ENCODE assay signal across 8 mouse cellular contexts in the genomic region with DNA sequence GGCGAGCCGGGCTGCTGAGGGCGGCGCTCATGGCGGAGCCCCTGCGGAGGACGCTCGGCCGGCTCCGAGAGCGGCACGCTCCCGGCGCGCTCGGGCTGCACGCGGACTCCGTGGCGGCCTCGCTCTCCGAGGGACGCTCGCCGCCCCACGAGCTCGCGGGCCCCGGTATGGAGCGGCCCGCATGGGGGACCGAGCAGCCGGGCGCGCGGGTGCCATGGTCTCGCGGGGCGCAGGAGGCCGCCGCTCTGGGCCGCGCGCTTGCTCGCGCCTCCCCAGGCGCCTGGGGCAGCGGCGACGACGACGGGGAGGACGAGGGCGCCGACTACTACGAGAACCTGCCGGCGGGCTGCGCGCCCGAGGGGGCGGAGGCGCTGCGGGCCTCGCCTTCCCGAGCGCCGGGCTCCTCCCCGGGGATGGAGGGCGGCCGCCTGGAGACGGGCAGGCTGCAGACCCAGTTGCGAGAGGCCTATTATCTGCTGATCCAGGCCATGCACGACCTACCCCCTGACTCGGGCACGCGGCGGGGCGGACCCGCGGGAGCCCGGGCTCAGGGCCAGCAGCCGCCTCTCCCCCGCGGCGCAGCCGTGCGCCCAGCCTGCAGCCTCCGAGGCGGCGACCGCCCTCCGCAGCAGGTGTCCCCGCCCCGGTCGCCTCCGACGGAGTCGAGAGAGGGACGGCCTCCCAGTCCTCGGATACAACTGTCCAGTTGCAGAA. TPM values are rescaled to one million over a fixed set of nuclear protein-coding genes. Genes with fewer than 3 reads are reported as not detected.
DNase-seq lines count a peak whose midpoint lies in the region; ATAC-seq and TF ChIP-seq lines count a peak whose summit lies in the region.

No protein-coding gene starts in this region.

- H3K27me3 ChIP-seq in forebrain, embryonic 12.5 days: peaks cover 18% of the 10 kb centered on the region
- no peaks in the 10 kb centered on the region for H3K27me3 ChIP-seq in heart, embryonic 16.5 days (ENCODE audit: control insufficient read depth, insufficient read depth, low read length)
- peaks cover 55% of the 10 kb centered on the region for H3K27me3 ChIP-seq in liver, embryonic 15.5 days
- H3K27me3 ChIP-seq in neural tube, embryonic 13.5 days: peaks cover 48% of the 10 kb centered on the region
- no peaks in the 10 kb centered on the region; the same call in 1 of the 2 replicates for H3K27me3 ChIP-seq in thymus, adult 2 months (ENCODE audit: control insufficient read depth, insufficient read depth, low read length)

- peak overlapping the region; percentile 72 for H3K9ac ChIP-seq in forebrain, embryonic 12.5 days
- peak overlapping the region; percentile 94 for H3K9ac ChIP-seq in heart, embryonic 16.5 days (ENCODE audit: low read length)
- peak overlapping the region; percentile 45; the same call in 1 of the 2 replicates for H3K9ac ChIP-seq in liver, embryonic 15.5 days
- peak overlapping the region; percentile 79 for H3K9ac ChIP-seq in neural tube, embryonic 13.5 days

- H3K4me3 ChIP-seq in forebrain, embryonic 12.5 days (replicated peaks): peak overlapping the region; percentile 74
- peak overlapping the region; percentile 92 for H3K4me3 ChIP-seq in heart, embryonic 16.5 days (ENCODE audit: low read length)
- peak overlapping the region; percentile 59 for H3K4me3 ChIP-seq in liver, embryonic 15.5 days (replicated peaks)
- H3K4me3 ChIP-seq in neural tube, embryonic 13.5 days: peak overlapping the region; percentile 68
- H3K4me3 ChIP-seq in thymus, adult 2 months (ENCODE audit: control insufficient read depth, insufficient read depth, low read length): peak overlapping the region; percentile 67

- DNase-seq in CD4-positive helper T cell, adult 2 months (ENCODE audit: low read depth, low spot score): peak; percentile 24
- DNase-seq in adrenal gland, postnatal 4 days (ENCODE audit: low spot score in 2 of 2): peak; percentile 64 to 69
- DNase-seq in kidney, postnatal 14 days: peak; percentile 94
- DNase-seq in thymus, adult 2 months: peak; percentile 48

- H3K36me3 ChIP-seq in forebrain, embryonic 12.5 days (replicated peaks): no peaks in the 10 kb centered on the region
- H3K36me3 ChIP-seq in heart, embryonic 16.5 days (ENCODE audit: control insufficient read depth, insufficient read depth): no peaks in the 10 kb centered on the region
- no peaks in the 10 kb centered on the region for H3K36me3 ChIP-seq in liver, embryonic 15.5 days (replicated peaks)
- H3K36me3 ChIP-seq in neural tube, embryonic 13.5 days: no peaks in the 10 kb centered on the region
- H3K36me3 ChIP-seq in thymus, adult 2 months (ENCODE audit: control insufficient read depth, insufficient read depth, low read length): no peaks in the 10 kb centered on the region

- no peaks in the 10 kb centered on the region for H3K9me3 ChIP-seq in forebrain, embryonic 12.5 days
- peaks cover 3% of the 10 kb centered on the region; the same call in 1 of the 2 replicates for H3K9me3 ChIP-seq in heart, embryonic 16.5 days (replicated peaks; ENCODE audit: control insufficient read depth, low read length)
- H3K9me3 ChIP-seq in liver, embryonic 15.5 days (replicated peaks): no peaks in the 10 kb centered on the region
- H3K9me3 ChIP-seq in neural tube, embryonic 13.5 days: no peaks in the 10 kb centered on the region

- ATAC-seq in forebrain, embryonic 12.5 days (ENCODE audit: low FRiP score): peak; percentile 77
- peak; percentile 90 for ATAC-seq in heart, embryonic 16.5 days (replicated peaks; ENCODE audit: extremely low read depth, insufficient read depth, low FRiP score)
- peak; percentile 84 for ATAC-seq in liver, embryonic 15.5 days (ENCODE audit: insufficient read depth)
- ATAC-seq in neural tube, embryonic 13.5 days (ENCODE audit: low read depth): peak; percentile 77

- peak overlapping the region; percentile 68; the same call in 1 of the 2 replicates for H3K27ac ChIP-seq in forebrain, embryonic 12.5 days
- H3K27ac ChIP-seq in heart, embryonic 16.5 days (ENCODE audit: low read length): peak overlapping the region; percentile 100
- H3K27ac ChIP-seq in liver, embryonic 15.5 days (replicated peaks): peak overlapping the region; percentile 85
- 0 out of 2 replicates have a peak overlapping the region, but pooled peaks have one; percentile 46 for H3K27ac ChIP-seq in neural tube, embryonic 13.5 days (replicated peaks)
- no peak overlapping the region for H3K27ac ChIP-seq in thymus, adult 2 months (ENCODE audit: control insufficient read depth, insufficient read depth, low read length)

- H3K4me2 ChIP-seq in forebrain, embryonic 12.5 days: peak overlapping the region; percentile 84
- peak overlapping the region; percentile 78 for H3K4me2 ChIP-seq in heart, embryonic 16.5 days (ENCODE audit: low read depth, low read length)
- H3K4me2 ChIP-seq in liver, embryonic 15.5 days: peak overlapping the region; percentile 73
- H3K4me2 ChIP-seq in neural tube, embryonic 13.5 days: peak overlapping the region; percentile 79

- peak; percentile 6; the same call in 1 of the 2 replicates for TF ChIP-seq POLR2A in thymus, adult 2 months (IDR thresholded peaks at IDR 0.05; ENCODE audit: control insufficient read depth, extremely low read depth, insufficient read depth, low read length, poor library complexity)

- TF ChIP-seq CTCF in thymus, adult 2 months (IDR thresholded peaks at IDR 0.05; ENCODE audit: borderline replicate concordance, control insufficient read depth, extremely low read depth, insufficient read depth, low read length, poor library complexity): no peak

- WGBS in forebrain, embryonic 12.5 days: under 1% methylated on average over 85 of the region's 101 CpGs
- WGBS in heart, embryonic 16.5 days: under 1% methylated on average over 86 of the region's 101 CpGs
- under 1% methylated on average over 93 of the region's 101 CpGs for WGBS in liver, embryonic 15.5 days (ENCODE audit: insufficient replicate concordance)
- under 1% methylated on average over 64 of the region's 101 CpGs for WGBS in neural tube, embryonic 13.5 days
- under 1% methylated on average over 100 of the region's 101 CpGs for WGBS in thymus, adult 2 months

- peaks cover 24% of the 10 kb centered on the region for H3K4me1 ChIP-seq in forebrain, embryonic 12.5 days
- H3K4me1 ChIP-seq in heart, embryonic 16.5 days (ENCODE audit: control insufficient read depth, insufficient read depth, low read length): peaks cover 27% of the 10 kb centered on the region
- peaks cover 16% of the 10 kb centered on the region for H3K4me1 ChIP-seq in liver, embryonic 15.5 days (replicated peaks)
- peaks cover 19% of the 10 kb centered on the region for H3K4me1 ChIP-seq in neural tube, embryonic 13.5 days (replicated peaks)
- H3K4me1 ChIP-seq in thymus, adult 2 months (replicated peaks; ENCODE audit: control insufficient read depth, insufficient read depth, low read length): peaks cover 20% of the 10 kb centered on the region

RNA-seq across cellular contexts. Expression of gene Syde2, which starts 0.5 kb away (rescaled TPM):
- 10 to 100 TPM in 1 of 2 experiments, 1 to 10 TPM in 1; 9.2 to 10.1 TPM for total RNA-seq in adrenal gland, postnatal 4 days (2021)
- 0.97 and 1.5 TPM in 2 replicates for polyA plus RNA-seq in forebrain, embryonic 12.5 days (2016; fragmentation: Nextera tagmentation; extraction: Ambion mirVana)
- 10.2 and 10.3 TPM in 2 replicates for polyA plus RNA-seq in heart, embryonic 16.5 days (2015; fragmentation: Nextera tagmentation; extraction: Ambion mirVana)
- polyA plus RNA-seq in liver, embryonic 15.5 days (2015; fragmentation: Nextera tagmentation; extraction: Ambion mirVana): 0.48 and 0.52 TPM in 2 replicates
- 0.33 and 0.45 TPM in 2 replicates for polyA plus RNA-seq in neural tube, embryonic 13.5 days (2015; fragmentation: Nextera tagmentation; extraction: Ambion mirVana)
- polyA plus RNA-seq in thymus, adult 2 months (2012; rRNA removed): 3.5 and 4.6 TPM in 2 replicates

RNA-seq across cellular contexts. Expression of gene 2410004B18Rik, which starts 50.3 kb away (rescaled TPM):
- total RNA-seq in adrenal gland, postnatal 4 days (2021): 10 to 100 TPM; 21.6 to 22.5 TPM
- polyA plus RNA-seq in forebrain, embryonic 12.5 days (2016; fragmentation: Nextera tagmentation; extraction: Ambion mirVana): 63.0 and 64.4 TPM in 2 replicates
- 39.6 and 45.5 TPM in 2 replicates for polyA plus RNA-seq in heart, embryonic 16.5 days (2015; fragmentation: Nextera tagmentation; extraction: Ambion mirVana)
- polyA plus RNA-seq in liver, embryonic 15.5 days (2015; fragmentation: Nextera tagmentation; extraction: Ambion mirVana): 14.0 and 14.6 TPM in 2 replicates
- polyA plus RNA-seq in neural tube, embryonic 13.5 days (2015; fragmentation: Nextera tagmentation; extraction: Ambion mirVana): 69.0 and 80.3 TPM in 2 replicates
- polyA plus RNA-seq in thymus, adult 2 months (2012; rRNA removed): 19.2 and 20.6 TPM in 2 replicates

Comparison
In these comparisons a context has a peak if more than half of its experiments do, and no peak if none do; other contexts are left out.
1. DNase-seq: peak in every context shown above with its lines; median percentile 94 in kidney, postnatal 14 days; 66 in adrenal gland, postnatal 4 days; 48 in thymus, adult 2 months; 24 in CD4-positive helper T cell, adult 2 months.